9 mouse cellular contexts compared by ENCODE assay signal in genomic region chr5:52524207-52524606, GRCm38 (mm10). TPM values are rescaled to one million over a fixed set of nuclear protein-coding genes. Genes with fewer than 3 reads are reported as not detected.
A peak's percentile ranks its signal among the peaks of the same experiment; 100 is the strongest.
DNase-seq lines count a peak whose midpoint lies in the region; ATAC-seq and TF ChIP-seq lines count a peak whose summit lies in the region.
"Had no signal": no experiment of that assay in that cellular context is flagged by ENCODE, and none has a peak within 500 bp of the region (broad histone marks: within the 10 kb centered on the region; RNA-seq: fewer than 3 reads in every experiment).

No protein-coding gene starts in this region.

- DNase-seq in liver, embryonic 14.5 days (ENCODE audit: low read depth in 3 of 3, low spot score in 3 of 3) = no peak
- no peak for DNase-seq in liver
- DNase-seq in embryo, embryonic 9.5 days (ENCODE audit: extremely low spot score) = peak; percentile 18

- H3K27ac ChIP-seq in liver, embryonic 14.5 days = no peak overlapping the region
- no peak overlapping the region for H3K27ac ChIP-seq in hindbrain, embryonic 16.5 days (ENCODE audit: low read depth, low read length)
- H3K27ac ChIP-seq in lung, embryonic 16.5 days (ENCODE audit: low read length) = no peak overlapping the region
- H3K27ac ChIP-seq: limb, embryonic 15.5 days; stomach, embryonic 15.5 days had no signal

- H3K9me3 ChIP-seq in liver, embryonic 14.5 days (ENCODE audit: control insufficient read depth, low read length) = no peaks in the 10 kb centered on the region
- H3K9me3 ChIP-seq in hindbrain, embryonic 16.5 days (ENCODE audit: control insufficient read depth, low read length) = no peaks in the 10 kb centered on the region
- H3K9me3 ChIP-seq in lung, embryonic 16.5 days (ENCODE audit: control insufficient read depth, low read length) = no peaks in the 10 kb centered on the region
- H3K9me3 ChIP-seq: limb, embryonic 15.5 days; stomach, embryonic 15.5 days had no signal

- H3K27me3 ChIP-seq in liver, embryonic 14.5 days (ENCODE audit: control insufficient read depth, insufficient read depth, low read length) = no peaks in the 10 kb centered on the region
- no peaks in the 10 kb centered on the region for H3K27me3 ChIP-seq in hindbrain, embryonic 16.5 days (replicated peaks; ENCODE audit: control insufficient read depth, insufficient read depth, low read length)
- H3K27me3 ChIP-seq in lung, embryonic 16.5 days (ENCODE audit: control insufficient read depth, insufficient read depth, low read depth, low read length) = no peaks in the 10 kb centered on the region
- H3K27me3 ChIP-seq: limb, embryonic 15.5 days; stomach, embryonic 15.5 days had no signal

- H3K4me1 ChIP-seq in liver, embryonic 14.5 days (replicated peaks; ENCODE audit: control insufficient read depth in 2 of 2, insufficient read depth in 2 of 2, low read length in 1 of 2) = no peaks in the 10 kb centered on the region
- no peaks in the 10 kb centered on the region for H3K4me1 ChIP-seq in hindbrain, embryonic 16.5 days (ENCODE audit: control insufficient read depth, insufficient read depth, low read depth, low read length)
- H3K4me1 ChIP-seq in lung, embryonic 16.5 days (replicated peaks; ENCODE audit: control insufficient read depth, insufficient read depth, low read length) = no peaks in the 10 kb centered on the region
- H3K4me1 ChIP-seq: limb, embryonic 15.5 days; stomach, embryonic 15.5 days had no signal

- no peak for TF ChIP-seq EP300 in liver, embryonic 14.5 days (IDR thresholded peaks at IDR 0.05; ENCODE audit: low read depth)

- H3K9ac ChIP-seq in liver, embryonic 14.5 days (replicated peaks) = no peak overlapping the region
- H3K9ac ChIP-seq in hindbrain, embryonic 16.5 days (ENCODE audit: low read depth, low read length) = no peak overlapping the region
- H3K9ac ChIP-seq in lung, embryonic 16.5 days (ENCODE audit: low read length) = no peak overlapping the region
- H3K9ac ChIP-seq: limb, embryonic 15.5 days; stomach, embryonic 15.5 days had no signal

- WGBS in liver, embryonic 14.5 days (ENCODE audit: insufficient replicate concordance) = 35% methylated on average over 3 of the region's 3 CpGs
- 59% methylated on average over 3 of the region's 3 CpGs for WGBS in hindbrain, embryonic 16.5 days
- 45% methylated on average over 3 of the region's 3 CpGs for WGBS in lung, embryonic 16.5 days

- H3K4me3 ChIP-seq in liver, embryonic 14.5 days (ENCODE audit: insufficient read depth in 1 of 2, low read depth in 2 of 2, low read length in 2 of 2) = no peak overlapping the region
- no peak overlapping the region for H3K4me3 ChIP-seq in hindbrain, embryonic 16.5 days (ENCODE audit: low read length)
- no peak overlapping the region for H3K4me3 ChIP-seq in lung, embryonic 16.5 days (ENCODE audit: low read length)
- H3K4me3 ChIP-seq: limb, embryonic 15.5 days; stomach, embryonic 15.5 days had no signal

- TF ChIP-seq CTCF in liver, embryonic 14.5 days (IDR thresholded peaks at IDR 0.05; ENCODE audit: low read depth) = peak; percentile 29; the same call in 1 of the 2 replicates

- H3K36me3 ChIP-seq in liver, embryonic 14.5 days (replicated peaks; ENCODE audit: control insufficient read depth, insufficient read depth, low read depth) = no peaks in the 10 kb centered on the region
- H3K36me3 ChIP-seq in hindbrain, embryonic 16.5 days (ENCODE audit: control insufficient read depth, insufficient read depth, low read length) = no peaks in the 10 kb centered on the region
- H3K36me3 ChIP-seq in lung, embryonic 16.5 days (ENCODE audit: control insufficient read depth, insufficient read depth, low read length) = no peaks in the 10 kb centered on the region
- H3K36me3 ChIP-seq: limb, embryonic 15.5 days; stomach, embryonic 15.5 days had no signal

- ATAC-seq in liver, embryonic 14.5 days (ENCODE audit: insufficient read depth) = no peak
- ATAC-seq in hindbrain, embryonic 16.5 days = peak; percentile 67; the same call in 1 of the 2 replicates
- ATAC-seq in lung, embryonic 16.5 days (ENCODE audit: low read depth) = peak; percentile 54
- ATAC-seq in erythroid progenitor cell, adult 5-6 weeks (replicated peaks; ENCODE audit: low FRiP score, poor library complexity, severe bottlenecking) = no peak
- ATAC-seq in inflammation-experienced regulatory T-cells, adult 6 months = no peak

- H3K4me2 ChIP-seq in liver, embryonic 14.5 days (ENCODE audit: low read depth) = no peak overlapping the region
- H3K4me2 ChIP-seq in hindbrain, embryonic 16.5 days (ENCODE audit: low read length) = no peak overlapping the region
- no peak overlapping the region for H3K4me2 ChIP-seq in lung, embryonic 16.5 days (ENCODE audit: low read depth, low read length)
- H3K4me2 ChIP-seq: limb, embryonic 15.5 days; stomach, embryonic 15.5 days had no signal

RNA-seq across cellular contexts. Expression of gene Lgi2, which starts 42.1 kb away (rescaled TPM):
- polyA plus RNA-seq in liver, embryonic 14.5 days (2012; rRNA removed) = 0.25 and 0.36 TPM in 2 replicates
- 0.16 and 0.20 TPM in 2 replicates for polyA plus RNA-seq in liver, embryonic 14.5 days (2014; fragmentation: Nextera tagmentation; extraction: Ambion mirVana)
- 5.1 and 5.9 TPM in 2 replicates for polyA plus RNA-seq in hindbrain, embryonic 16.5 days (2015; fragmentation: Nextera tagmentation; extraction: Ambion mirVana)
- 1.4 and 1.6 TPM in 2 replicates for polyA plus RNA-seq in lung, embryonic 16.5 days (2015; fragmentation: Nextera tagmentation; extraction: Ambion mirVana)
- not detected in 2 replicates for total RNA-seq in erythroid progenitor cell, adult 5-6 weeks (2015; ENCODE audit: low replicate concordance)
- not detected in 2 replicates for total RNA-seq in erythroid progenitor cell, adult 5-6 weeks (2017; ENCODE audit: low replicate concordance)
- polyA plus RNA-seq in inflammation-experienced regulatory T-cells, adult 6 months (2017; shearing (Covaris generic)) = not detected

RNA-seq across cellular contexts. Expression of gene Ccdc149, which starts 52.9 kb away (rescaled TPM):
- 0.31 and 0.33 TPM in 2 replicates for polyA plus RNA-seq in liver, embryonic 14.5 days (2012; rRNA removed)
- 0.47 and 0.76 TPM in 2 replicates for polyA plus RNA-seq in liver, embryonic 14.5 days (2014; fragmentation: Nextera tagmentation; extraction: Ambion mirVana)
- polyA plus RNA-seq in hindbrain, embryonic 16.5 days (2015; fragmentation: Nextera tagmentation; extraction: Ambion mirVana) = 15.0 and 15.4 TPM in 2 replicates
- 2.7 and 3.7 TPM in 2 replicates for polyA plus RNA-seq in lung, embryonic 16.5 days (2015; fragmentation: Nextera tagmentation; extraction: Ambion mirVana)
- total RNA-seq in erythroid progenitor cell, adult 5-6 weeks (2015; ENCODE audit: low replicate concordance) = not detected in 2 replicates
- total RNA-seq in erythroid progenitor cell, adult 5-6 weeks (2017; ENCODE audit: low replicate concordance) = 0.64 TPM in 1 of 2 replicates, not detected in the other
- polyA plus RNA-seq in inflammation-experienced regulatory T-cells, adult 6 months (2017; shearing (Covaris generic)) = not detected

Comparison
In these comparisons a context has a peak if more than half of its experiments do, and no peak if none do; other contexts are left out.
1. ATAC-seq: peak in hindbrain, embryonic 16.5 days (single experiment) and lung, embryonic 16.5 days (single experiment); none in liver, embryonic 14.5 days (single experiment), erythroid progenitor cell, adult 5-6 weeks (single experiment) and inflammation-experienced regulatory T-cells, adult 6 months (single experiment).